Mouse (Mus musculus) 3134 (cell line): ENCODE measurements at regions not wholly inside any gene's neighbourhood (a gene's known extent, or its start where the extent isn't known, plus 50 kb on each side); places are given as distances from the start of the nearest gene placed in this dataset.

Experiments
- DNase-seq: peaks from one replicate; pipeline ENCODE4 v3.0.0-alpha.2; 2011; ENCODE audit warnings: low spot score; ENCODE audit not compliant: insufficient read length; ENCODE audit errors: extremely low read depth

DNA sequence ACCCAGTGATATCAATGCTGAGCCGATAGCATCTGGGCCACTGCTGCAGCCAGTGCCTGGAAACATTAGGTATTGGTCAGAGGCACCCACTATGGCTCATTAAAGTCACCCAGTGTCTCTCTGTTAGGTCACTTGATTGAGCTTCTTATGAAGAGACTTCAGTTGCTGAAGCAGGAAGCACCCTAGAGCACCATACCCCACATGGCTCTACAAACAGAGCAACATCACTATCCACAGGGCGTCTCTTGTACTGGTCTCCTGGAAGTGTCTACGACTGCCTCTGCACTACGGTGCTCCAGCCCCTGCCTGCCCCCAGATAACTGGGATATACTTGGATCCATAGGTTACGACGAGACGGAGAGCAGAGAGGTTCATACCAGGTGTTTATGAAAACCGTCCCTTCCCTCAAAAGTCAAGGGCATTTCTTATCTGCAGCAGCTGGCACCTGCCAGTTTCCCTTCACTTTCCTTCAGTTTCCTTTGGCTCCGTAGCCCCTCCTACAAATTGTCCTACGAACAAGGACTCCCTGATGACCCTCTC, 100.6 kb upstream of the Fut8 start:
- DNase-seq, result no peak

DNA sequence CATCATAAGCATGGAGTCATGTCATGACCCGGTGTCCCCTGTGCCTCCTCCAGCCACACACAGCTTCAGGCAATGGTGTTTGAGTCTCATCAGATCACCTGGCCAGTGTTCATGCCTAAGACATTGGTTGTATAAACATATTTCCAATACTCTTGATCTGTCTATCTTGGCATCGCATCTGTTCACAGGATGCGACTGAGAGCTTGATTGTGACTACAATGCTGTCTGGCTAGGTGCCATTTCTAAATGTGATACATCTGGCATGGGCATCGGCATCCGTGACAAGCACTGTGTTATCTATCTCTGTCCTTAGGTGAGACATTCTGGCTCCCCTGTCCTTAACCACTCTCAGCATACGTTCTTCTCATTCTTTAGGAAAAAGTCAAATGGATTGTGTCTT, 102.3 kb upstream of the Fut8 start:
- no peak for DNase-seq

DNA sequence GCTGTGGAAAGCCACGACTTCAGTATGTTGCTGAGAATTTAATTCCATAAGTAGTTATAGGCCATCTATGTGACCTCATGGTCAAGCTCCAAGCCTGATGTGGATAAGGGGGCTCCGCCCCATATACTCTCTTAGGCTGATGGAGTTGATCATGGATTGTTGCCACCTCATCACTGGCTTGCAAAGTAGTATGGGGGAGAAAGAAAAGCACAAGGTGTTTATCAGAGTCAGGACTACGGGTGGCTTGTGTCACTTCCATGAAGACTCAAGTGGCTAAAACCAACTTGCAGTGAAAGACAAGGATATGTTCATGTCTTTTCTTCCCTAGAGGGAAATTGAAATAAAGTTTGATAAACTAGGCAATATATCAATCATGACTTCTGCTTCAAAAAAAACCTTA, 102.9 kb upstream of the Fut8 start:
- no peak for DNase-seq

DNA sequence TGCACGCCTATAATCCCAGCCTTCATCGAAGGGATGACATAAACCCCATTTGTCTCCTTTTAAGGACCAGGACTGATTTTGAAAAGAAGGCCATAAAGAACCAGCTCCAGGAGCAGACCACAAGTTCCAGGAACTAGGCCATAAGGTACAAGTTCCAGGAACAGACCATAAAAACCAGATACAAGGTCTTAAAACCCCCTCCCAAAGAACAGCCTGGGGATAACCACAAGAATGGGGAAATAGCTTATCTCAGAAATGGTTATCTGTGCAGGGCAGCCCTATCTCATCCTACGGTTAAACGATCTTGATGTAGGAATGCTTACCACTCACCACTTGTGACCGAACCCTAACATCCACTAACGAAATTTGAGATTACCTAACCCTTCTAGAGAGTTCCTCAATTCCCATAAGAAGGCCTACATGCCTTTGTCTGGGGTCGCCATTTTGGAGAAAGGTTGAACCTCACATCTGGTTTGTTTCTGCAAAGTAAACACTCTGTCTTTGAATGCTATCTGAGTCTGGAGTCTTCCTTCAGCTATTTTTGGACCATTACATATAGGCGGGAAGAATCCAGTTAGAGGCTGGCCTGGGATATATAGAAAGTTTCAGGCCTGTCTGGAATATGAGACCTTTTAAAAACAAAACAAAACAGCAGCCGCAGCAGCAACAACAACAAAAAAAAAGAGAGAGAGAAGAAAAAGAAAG, 103.5 kb upstream of the Fut8 start:
- DNase-seq, result no peak

DNA sequence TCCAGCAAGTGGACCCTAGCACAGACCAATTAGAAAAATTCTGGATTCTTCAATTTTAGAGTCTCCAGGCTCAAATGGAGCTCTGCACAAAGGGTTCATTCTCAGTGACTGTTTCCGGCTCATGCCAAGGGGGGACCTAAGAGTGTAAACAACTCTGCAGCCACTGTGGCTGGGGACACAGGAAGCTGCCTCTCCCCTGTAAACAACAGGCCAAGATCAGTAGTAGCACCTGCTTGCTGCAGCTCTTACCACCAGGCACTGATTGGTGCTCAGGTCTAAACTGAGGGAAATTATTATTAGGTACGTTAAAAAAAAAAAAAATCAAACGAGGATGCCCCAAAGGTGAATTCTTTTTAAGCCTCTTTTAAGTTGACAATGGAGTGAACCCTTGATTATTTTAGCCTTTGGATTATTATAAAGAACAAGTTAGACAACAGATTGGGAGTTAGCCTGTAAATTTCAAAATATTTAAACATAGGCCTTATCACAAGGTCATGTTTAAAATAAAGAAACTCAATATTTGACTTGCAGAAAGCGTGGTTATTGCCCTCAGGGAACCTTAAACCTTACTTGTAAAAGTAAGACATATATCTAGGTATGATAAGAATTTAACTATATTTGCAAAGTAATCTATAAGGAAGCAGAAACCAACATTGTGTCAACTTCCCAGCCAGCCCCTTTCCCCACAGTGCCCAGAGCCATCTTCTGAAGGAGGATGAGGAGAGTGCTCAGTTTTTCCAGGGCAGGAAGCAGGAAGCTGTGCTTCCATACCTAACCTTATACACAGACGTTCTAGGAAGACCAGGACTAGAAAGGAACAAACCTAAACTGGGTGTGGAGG, 104.2 kb upstream of the Fut8 start:
- DNase-seq, result no peak

DNA sequence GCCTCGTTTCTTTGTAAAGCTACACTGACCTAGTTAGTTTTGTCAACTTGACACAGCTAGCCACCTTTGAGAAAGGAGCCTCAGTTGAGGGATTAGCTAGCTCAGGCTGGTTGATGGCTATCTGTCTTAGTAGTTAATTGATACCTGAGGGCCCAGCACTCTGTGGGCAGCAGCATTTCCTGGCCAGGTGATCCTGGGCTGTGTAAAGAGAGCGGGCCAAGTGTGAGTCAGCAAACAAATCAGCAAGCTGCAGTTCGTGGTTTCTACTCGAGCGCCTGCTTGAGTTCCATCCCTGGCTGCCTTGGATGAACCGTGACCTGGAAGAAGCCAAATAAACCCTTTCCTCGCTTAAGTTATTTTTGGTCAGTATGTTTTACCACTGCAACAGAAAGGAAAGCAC, 106.6 kb upstream of the Fut8 start:
- DNase-seq, result peak; percentile 45

DNA sequence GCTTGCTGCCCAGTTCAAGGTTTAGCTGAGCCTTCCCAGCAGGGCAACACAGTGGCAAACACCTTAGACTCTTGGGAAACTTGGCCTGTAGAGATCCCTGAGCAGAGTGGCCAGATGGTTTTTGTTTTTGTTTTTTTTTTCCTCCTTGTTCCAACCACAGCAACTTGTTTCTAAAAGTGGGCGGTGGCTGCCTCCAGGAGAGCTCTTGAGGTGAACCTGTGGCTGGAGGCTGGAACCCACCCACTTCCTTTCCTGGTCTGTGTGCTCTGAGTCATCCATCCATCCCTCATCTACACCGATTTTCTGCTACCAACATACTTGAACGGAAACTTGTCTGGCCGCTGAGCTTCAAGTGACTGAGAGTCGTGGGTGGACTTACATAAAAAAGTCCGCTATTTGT, 107.4 kb upstream of the Fut8 start:
- peak; percentile 79 for DNase-seq

DNA sequence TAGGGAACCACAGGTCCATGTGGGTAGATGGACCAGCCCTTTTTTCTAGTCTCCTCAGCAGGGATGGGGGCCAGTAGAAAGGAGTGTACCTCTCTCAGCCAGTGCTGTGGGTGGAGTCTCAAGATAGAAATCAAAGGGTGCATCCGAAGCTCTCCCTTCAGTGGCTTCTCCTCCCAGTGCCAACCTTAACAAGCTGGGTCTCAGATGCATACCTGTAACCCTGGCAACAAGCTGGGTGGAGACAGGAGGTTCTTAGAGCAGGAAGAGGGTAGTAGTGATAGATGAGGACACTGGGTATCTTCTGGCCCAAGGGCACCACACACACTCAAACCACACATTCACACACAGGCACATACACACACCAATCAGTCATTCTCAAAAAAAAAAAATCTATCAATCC, 113.7 kb upstream of the Fut8 start:
- DNase-seq, result no peak

DNA sequence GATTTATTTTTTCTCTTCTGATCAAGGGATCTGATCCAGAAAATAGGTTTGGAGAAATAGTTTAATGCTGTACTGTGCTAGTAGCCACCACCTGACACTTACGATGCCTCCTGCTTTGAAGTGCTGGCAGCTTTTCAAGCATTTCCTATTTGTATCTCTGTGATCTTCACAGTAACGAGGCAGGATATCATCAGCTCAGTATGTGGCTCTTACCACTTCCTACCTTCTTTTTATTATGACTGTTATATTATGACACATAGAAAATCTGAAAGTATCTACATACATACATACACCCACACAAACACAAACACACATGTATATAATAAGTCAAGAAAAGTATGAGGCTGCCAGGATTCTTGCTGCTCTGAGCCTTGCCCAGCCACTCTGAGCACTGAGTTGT, 124.4 kb upstream of the Fut8 start:
- no peak for DNase-seq

DNA sequence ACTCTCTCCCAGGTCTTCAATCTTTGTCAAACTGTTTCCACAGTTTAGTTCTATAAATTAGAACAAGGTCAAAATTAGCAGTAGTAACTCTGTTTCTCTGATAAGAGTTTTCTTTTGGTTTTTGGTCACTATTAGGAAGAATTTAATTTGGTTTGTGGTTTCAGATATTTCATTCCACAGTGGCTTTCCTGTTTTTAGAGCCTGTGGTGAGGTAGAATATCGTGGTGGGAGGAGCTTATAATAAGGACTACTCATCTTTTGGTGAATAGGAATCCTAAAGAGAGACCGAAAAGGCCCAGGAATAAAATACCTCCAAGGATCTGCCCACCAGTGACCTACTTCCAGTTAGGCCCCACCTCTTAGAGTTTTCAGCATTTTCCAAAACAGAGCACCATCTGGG, 125.8 kb upstream of the Fut8 start:
- DNase-seq, result peak; percentile 14

DNA sequence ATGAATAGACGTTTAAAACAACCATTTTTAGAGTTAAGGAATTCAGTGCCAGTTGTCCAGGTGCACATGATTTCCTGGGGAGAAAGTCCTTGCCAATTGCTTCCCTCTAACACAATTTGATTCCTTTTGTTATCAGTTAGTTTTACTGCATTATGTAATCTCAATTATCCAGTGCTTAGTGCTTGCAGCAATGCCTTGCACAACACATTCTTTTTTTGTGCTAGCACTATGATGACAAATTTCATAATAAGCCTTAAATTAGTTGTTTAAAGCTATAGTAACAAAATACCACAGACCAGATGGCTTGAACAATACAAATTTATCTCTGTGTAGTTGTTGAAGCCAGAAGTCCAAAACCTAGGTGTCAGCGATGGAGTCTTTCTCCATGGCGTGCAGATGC, 130.7 kb upstream of the Fut8 start:
- DNase-seq, result no peak

DNA sequence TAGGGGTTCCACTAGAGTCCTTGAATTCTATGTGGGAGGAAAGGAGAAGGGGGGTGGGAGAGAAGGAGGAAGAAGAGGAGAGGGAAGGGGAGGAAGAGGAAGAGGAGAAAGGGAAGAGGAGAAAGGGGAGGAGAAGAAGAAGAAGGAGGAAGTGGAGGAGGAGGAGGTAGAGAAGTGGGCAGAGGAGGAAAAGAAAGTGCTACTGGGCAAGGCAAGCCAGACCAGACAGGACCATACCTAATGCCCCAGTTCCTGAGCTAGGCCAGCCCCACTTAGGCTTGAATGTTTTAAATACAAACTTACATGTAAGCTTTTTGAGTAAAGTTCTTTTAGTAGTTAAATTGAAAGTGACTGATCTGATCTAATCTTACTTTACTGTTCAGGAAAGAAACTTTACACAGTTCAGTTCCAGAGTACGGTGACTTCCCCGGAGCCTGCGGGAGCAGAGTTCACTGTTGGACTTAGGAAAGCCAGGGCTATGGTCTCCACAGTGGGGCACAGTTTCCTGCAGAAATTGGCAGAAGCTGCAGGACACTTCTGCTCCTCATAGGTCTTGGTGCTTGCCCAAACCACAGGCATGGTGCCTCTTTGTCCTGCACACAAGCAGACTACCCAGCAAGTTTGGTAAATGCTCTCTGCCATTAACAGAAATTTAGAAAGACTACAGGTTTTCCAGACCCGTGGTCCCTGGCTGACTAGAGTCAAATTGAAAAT, 131.9 kb upstream of the Fut8 start:
- peak; percentile 27 for DNase-seq

DNA sequence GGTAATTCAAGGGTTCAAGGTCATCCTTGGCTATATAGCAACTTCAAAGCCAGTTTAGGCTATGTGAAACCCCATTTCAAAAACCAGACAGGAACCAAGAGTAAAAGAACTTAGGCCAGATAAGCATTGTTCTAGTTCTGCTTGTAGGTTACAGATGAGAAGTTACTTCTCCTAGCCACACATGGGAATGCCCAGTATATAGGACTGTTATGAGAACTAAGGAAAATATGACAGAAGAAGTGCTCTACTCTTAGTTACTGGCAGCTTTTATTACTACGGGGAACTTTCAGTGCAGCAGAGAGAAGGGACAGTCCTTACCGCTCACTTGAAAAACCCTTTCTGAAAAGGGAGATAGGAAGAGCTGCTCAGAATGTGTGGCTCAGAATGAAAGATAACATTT, 137.4 kb upstream of the Fut8 start:
- no peak for DNase-seq

DNA sequence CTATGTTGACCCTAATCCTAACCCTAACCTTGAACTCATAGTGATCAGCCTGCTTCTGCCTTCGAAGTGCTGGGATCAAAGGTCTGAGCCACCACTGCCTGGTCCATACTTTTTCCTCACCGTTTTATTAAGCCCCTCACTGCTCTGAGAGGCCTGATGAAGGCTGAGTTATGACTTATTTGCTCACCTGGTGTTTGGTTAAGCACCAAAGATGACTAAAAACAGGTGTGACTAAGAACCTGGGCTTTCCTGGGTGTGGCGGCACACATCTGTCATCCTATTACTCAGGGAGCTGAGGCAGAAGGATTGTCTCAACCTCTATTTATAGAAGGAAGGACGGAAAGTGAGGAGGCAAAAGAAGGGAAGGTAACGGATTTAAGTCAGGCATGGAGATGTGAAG, 137.5 kb upstream of the Max start:
- DNase-seq, result no peak

DNA sequence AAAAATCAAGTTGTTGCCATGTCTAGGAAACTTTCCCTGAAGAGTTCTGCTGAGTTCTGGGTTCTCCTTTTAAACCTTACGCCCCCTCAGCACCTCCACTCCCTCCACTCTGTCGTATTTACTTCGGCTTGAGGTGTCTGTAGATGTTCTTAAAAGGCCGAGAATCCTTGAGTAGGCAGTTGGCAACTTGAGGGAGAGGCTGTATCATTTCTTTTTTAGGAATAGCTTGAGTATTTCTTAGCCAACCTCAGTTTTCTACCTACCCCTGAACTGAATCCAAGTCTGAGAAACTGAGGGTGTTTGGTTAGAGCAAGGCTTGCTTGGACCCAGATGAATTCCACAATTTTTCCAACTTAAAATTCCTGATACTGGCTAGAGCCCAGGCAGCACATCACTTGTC, 136.8 kb upstream of the Max start:
- no peak for DNase-seq

DNA sequence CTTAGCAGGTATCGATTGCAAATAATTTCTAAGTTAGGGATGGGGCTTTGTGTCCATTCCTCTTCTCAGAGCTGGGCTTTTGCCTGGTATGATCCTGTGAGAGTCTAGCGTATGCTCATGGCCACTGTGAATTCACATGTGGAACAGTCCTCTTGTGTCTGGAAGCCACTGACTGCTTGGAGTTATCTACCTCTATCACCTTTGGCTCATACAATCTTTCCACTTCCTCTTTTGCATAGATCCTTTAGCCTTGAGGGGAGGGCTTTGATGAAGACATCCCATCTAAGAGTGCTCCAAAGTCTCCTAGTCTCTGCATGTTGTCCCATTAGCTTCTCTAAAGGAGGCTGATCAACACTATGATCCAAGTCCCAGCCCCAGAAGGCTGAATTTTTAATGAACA, 135.8 kb upstream of the Max start:
- no peak for DNase-seq

DNA sequence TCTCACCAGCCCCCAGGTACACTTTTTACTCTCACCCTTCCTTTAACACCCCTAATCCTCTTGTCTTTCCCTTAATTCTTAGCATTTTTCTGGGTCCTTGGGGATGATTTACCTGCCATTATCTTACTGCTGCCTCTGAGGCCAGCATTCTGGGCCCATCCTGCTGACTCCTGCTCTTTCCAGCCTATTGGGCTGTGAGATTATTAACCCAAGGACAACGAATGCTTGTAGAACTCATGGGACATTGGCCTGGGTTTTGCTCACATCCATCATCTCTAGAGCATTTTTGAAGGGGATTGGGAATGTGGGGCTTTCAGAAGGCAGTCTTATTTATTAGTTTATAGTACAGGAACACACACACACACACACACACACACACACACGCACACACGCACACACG, 134.5 kb upstream of the Max start:
- DNase-seq, result no peak

DNA sequence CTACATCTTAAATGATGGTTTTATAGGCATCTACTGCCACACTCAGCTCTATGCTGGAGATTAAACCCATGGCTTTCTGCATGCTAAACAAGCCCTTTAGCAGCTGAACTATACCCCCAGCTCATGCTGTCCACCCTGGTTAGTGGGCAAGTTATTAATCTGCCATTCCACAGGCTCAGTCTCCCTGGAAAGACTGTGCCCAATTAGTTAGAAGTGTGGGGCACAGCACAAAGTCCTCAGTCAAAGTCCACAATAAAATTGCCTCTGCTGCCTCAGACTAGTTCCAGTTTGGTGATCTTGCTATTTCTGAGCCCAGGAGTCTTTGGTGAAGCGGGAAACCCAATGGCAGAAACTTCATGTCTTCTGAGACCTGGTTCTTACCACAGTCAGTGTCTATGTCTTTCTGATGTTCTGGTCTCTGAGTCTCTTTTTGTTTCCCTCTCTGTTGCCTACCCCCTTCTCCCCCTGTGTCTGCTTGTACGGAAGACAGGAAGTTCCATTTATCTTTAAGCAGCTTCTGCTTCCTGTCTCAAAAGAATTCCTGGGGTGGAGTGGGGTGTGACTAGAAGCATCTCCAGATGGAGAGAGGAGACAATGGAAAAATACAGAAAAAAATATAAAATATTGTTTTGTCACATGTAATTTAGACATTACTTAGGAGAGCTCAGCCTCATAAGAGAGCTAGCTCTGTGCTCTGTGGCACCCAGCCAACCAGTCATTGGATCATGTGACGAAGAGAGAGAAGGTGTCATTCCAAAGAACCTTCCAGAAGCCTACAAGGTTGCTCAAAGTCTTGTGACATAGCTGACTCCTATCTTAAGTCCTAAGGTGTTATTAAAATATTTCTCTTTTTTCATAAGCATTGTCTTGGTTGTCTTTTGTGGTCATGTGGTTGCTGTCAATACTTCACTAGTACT, 133.3 kb upstream of the Max start:
- no peak for DNase-seq

DNA sequence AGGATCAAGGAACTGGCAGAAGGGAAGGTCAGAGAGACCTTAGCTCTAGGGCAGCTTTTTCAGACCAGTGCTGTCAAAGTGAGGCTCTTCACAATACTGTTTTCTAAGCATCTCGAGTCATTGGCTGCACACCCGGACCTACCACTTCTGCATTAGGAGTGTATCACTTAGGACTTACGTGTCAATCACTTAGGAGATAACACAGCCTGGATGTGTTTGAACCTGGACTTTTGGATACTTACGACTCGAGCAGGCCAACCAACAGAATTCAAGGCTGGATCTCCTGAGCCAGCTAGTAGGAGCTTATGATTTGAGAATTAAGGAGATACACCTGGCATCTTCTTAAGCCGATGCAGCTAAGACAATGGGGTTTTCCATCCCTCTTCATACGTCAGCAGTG, 132.2 kb upstream of the Max start:
- DNase-seq, result no peak

DNA sequence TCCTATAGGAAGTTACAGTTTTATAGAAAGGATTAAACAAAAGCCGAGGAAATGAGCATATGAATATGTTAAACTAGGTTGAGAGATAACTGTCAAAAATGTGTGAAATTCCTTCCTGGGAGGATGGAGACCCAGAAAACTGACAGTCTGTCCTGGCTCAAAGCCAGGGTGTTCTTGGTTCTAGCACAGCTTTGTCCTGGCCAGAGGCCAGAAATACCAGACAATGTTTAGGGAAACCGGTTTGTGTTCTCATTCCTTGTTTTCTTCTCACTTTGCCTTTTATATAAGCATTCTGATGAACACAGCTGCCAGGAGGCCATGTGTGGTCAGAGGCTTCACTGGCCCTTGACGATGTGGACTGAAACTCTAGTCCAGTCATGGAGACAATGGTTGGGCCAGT, 130.7 kb upstream of the Max start:
- DNase-seq, result no peak
